Mouse (Mus musculus): ENCODE data around the gene Tbc1d20. TPM values are rescaled to one million over a fixed set of nuclear protein-coding genes. Genes with fewer than 3 reads are reported as not detected.

Tbc1d20 gene
- polyA plus RNA-seq, 1 experiment from 2014 or later: 25.0 TPM

DNA sequence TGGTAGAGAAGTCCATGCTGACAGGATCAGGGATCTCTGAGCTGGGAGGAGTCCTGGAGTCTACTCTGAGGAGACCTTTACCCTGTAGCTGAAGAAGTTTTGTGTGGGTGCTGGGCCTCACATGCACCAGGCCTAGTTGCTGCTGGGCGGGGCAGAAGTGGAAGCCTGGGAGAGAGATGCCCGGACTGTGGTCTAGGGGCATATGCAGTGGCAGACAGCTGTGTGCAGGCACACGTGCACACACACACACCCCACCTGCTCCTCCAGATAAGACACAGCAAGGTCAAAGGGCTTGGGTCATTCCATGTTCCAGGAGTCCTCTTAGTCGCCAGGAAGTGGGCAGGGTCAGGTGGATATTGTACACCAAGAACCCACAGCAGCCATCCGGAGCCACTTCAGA lies 66.0 kb downstream of the Tbc1d20 start:
- H3K4me1 ChIP-seq (ENCODE audit: control insufficient read depth, insufficient read depth, low read length): no peaks in the 10 kb centered on the region
- H3K4me2 ChIP-seq: no peak overlapping the region
- no peak for DNase-seq (ENCODE audit: low spot score, missing footprints)
- H3K9ac ChIP-seq (ENCODE audit: low read length): no peak overlapping the region
- no peaks in the 10 kb centered on the region for H3K36me3 ChIP-seq (ENCODE audit: control insufficient read depth, insufficient read depth, low read length)
- H3K4me3 ChIP-seq (ENCODE audit: low read depth, low read length): no peak overlapping the region
- no peak overlapping the region for H3K27ac ChIP-seq (ENCODE audit: low read depth, low read length)
- WGBS: 86% methylated on average over 5 of the region's 5 CpGs
- H3K27me3 ChIP-seq (ENCODE audit: control insufficient read depth, insufficient read depth, low read length): no peaks in the 10 kb centered on the region
- no peaks in the 10 kb centered on the region for H3K9me3 ChIP-seq (ENCODE audit: control insufficient read depth, low read length)
- ATAC-seq (ENCODE audit: low FRiP score): no peak

DNA sequence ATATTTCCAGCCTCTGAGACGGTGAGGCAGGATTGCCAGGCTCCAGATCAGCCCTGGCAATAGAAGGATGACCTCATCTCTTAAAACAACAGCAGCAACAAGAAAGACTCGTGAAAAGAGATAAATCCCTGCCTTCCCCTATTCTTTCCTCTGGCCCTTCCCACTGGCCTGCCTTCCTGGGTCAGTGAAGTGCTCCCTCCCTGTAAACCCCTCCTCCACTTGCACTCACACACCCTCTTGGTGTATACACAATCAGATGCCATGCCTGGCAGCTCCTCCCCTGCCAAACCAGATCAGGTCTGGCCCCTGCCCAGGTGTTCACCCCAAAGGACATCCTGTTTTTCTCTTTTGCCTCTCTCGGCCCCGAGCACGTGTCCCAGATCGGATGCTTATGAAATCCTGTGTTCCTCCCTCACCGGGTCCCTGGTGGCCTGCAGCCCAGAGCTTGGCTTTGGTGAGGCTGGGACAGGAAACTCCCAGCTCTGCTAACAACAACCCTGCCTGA lies 66.7 kb downstream of the Tbc1d20 start:
- ATAC-seq (ENCODE audit: low FRiP score) (no peak), DNase-seq (ENCODE audit: low spot score, missing footprints) (no peak)
- WGBS: 59% methylated on average over 7 of the region's 7 CpGs
- Histone ChIP-seq H3K27ac (ENCODE audit: low read depth, low read length) (no peak overlapping the region), H3K4me1 (ENCODE audit: control insufficient read depth, insufficient read depth, low read length) (no peaks in the 10 kb centered on the region), H3K9ac (ENCODE audit: low read length) (no peak overlapping the region), H3K36me3 (ENCODE audit: control insufficient read depth, insufficient read depth, low read length) (no peaks in the 10 kb centered on the region), H3K9me3 (ENCODE audit: control insufficient read depth, low read length) (no peaks in the 10 kb centered on the region), H3K4me2 (no peak overlapping the region), H3K27me3 (ENCODE audit: control insufficient read depth, insufficient read depth, low read length) (no peaks in the 10 kb centered on the region), H3K4me3 (ENCODE audit: low read depth, low read length) (no peak overlapping the region)

DNA sequence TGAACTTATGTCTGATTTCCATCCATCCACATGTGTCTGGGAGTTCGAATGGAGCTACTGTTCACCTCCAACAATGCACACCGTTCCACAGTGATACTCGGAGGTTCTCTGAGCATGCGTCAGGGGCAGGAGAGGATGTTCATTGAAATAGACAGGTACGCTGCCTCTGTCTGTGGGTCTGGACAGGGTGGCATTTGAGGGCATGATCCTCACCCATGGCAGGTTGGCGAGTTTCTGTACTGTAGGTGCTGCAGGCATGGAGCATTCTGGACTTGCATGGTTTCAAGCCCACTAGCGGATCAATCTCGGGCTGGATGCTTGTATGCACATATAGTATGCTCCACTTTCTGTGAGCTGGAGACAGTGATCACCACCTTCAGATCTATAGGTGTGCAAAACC lies 67.6 kb downstream of the Tbc1d20 start:
- 87% methylated on average over 8 of the region's 8 CpGs for WGBS
- no peak for ATAC-seq (ENCODE audit: low FRiP score)
- Histone ChIP-seq H3K27me3 (ENCODE audit: control insufficient read depth, insufficient read depth, low read length) (no peaks in the 10 kb centered on the region), H3K9ac (ENCODE audit: low read length) (no peak overlapping the region), H3K4me3 (ENCODE audit: low read depth, low read length) (no peak overlapping the region), H3K36me3 (ENCODE audit: control insufficient read depth, insufficient read depth, low read length) (no peaks in the 10 kb centered on the region), H3K27ac (ENCODE audit: low read depth, low read length) (no peak overlapping the region), H3K4me2 (no peak overlapping the region), H3K4me1 (ENCODE audit: control insufficient read depth, insufficient read depth, low read length) (no peaks in the 10 kb centered on the region), H3K9me3 (ENCODE audit: control insufficient read depth, low read length) (no peaks in the 10 kb centered on the region)
- DNase-seq (ENCODE audit: low spot score, missing footprints): no peak

Other genes starting within 250 kb of the Tbc1d20 start
- gene Scrt2, start 212.3 kb upstream of the Tbc1d20 start, polyA plus RNA-seq (2014; fragmentation: Nextera tagmentation; extraction: Ambion mirVana): 10.0 and 11.0 TPM in 2 replicates
- gene Srxn1, start 188.3 kb upstream of the Tbc1d20 start, polyA plus RNA-seq (2014; fragmentation: Nextera tagmentation; extraction: Ambion mirVana): 14.2 and 14.6 TPM in 2 replicates
- gene Tcf15, start 150.3 kb upstream of the Tbc1d20 start, polyA plus RNA-seq (2014; fragmentation: Nextera tagmentation; extraction: Ambion mirVana): 2.8 and 3.2 TPM in 2 replicates
- 60.1 and 63.8 TPM in 2 replicates for gene Csnk2a1, start 67.0 kb upstream of the Tbc1d20 start, polyA plus RNA-seq (2014; fragmentation: Nextera tagmentation; extraction: Ambion mirVana)
- gene Rbck1, start 38.8 kb downstream of the Tbc1d20 start, polyA plus RNA-seq (2014; fragmentation: Nextera tagmentation; extraction: Ambion mirVana): 62.0 and 70.1 TPM in 2 replicates
- gene Trib3, start 50.2 kb downstream of the Tbc1d20 start, polyA plus RNA-seq (2014; fragmentation: Nextera tagmentation; extraction: Ambion mirVana): 1.1 and 1.2 TPM in 2 replicates
- 5.3 and 6.2 TPM in 2 replicates for gene Nrsn2, start 82.8 kb downstream of the Tbc1d20 start, polyA plus RNA-seq (2014; fragmentation: Nextera tagmentation; extraction: Ambion mirVana)
- gene Sox12, start 104.2 kb downstream of the Tbc1d20 start, polyA plus RNA-seq (2014; fragmentation: Nextera tagmentation; extraction: Ambion mirVana): 16.9 and 17.8 TPM in 2 replicates
- gene Zcchc3, start 121.2 kb downstream of the Tbc1d20 start, polyA plus RNA-seq (2014; fragmentation: Nextera tagmentation; extraction: Ambion mirVana): 52.0 and 55.0 TPM in 2 replicates
- gene 6820408C15Rik, start 121.8 kb downstream of the Tbc1d20 start, polyA plus RNA-seq (2014; fragmentation: Nextera tagmentation; extraction: Ambion mirVana): 0.40 and 0.93 TPM in 2 replicates
- not detected in 2 replicates for gene Defb23, start 170.8 kb downstream of the Tbc1d20 start, polyA plus RNA-seq (2014; fragmentation: Nextera tagmentation; extraction: Ambion mirVana)
- not detected in 2 replicates for gene Defb20, start 183.2 kb downstream of the Tbc1d20 start, polyA plus RNA-seq (2014; fragmentation: Nextera tagmentation; extraction: Ambion mirVana)
- not detected in 2 replicates for gene Defb22, start 196.3 kb downstream of the Tbc1d20 start, polyA plus RNA-seq (2014; fragmentation: Nextera tagmentation; extraction: Ambion mirVana)
- not detected in 2 replicates for gene Defb26, start 217.9 kb downstream of the Tbc1d20 start, polyA plus RNA-seq (2014; fragmentation: Nextera tagmentation; extraction: Ambion mirVana)
- not detected in 2 replicates for gene Defb28, start 224.4 kb downstream of the Tbc1d20 start, polyA plus RNA-seq (2014; fragmentation: Nextera tagmentation; extraction: Ambion mirVana)
- gene Defb29, start 246.3 kb downstream of the Tbc1d20 start, polyA plus RNA-seq (2014; fragmentation: Nextera tagmentation; extraction: Ambion mirVana): not detected in 2 replicates